Mouse (Mus musculus): ENCODE data around the gene Coq8b.

- no peak for TF ChIP-seq CTCF (conservative IDR thresholded peaks at IDR 0.05; ENCODE audit: insufficient read depth, insufficient read length, low read depth, low read length)
- no peak for TF ChIP-seq POLR2A (IDR thresholded peaks at IDR 0.05; ENCODE audit: low read depth, low read length)
Observed at GRCm38 (mm10) chr7:27221939-27222338, 10.9 kb upstream of the Coq8b start.

All from kidney, adult 2 months (tissue).